Mouse (Mus musculus): ENCODE results near the gene Gpx3. TPM values are rescaled to one million over a fixed set of nuclear protein-coding genes. Genes with fewer than 3 reads are reported as not detected.
A peak's percentile ranks its signal among the peaks of the same experiment; 100 is the strongest.

Gene Gpx3
- polyA plus RNA-seq, 1 experiment from 2014 or later: 6,664 TPM

DNA sequence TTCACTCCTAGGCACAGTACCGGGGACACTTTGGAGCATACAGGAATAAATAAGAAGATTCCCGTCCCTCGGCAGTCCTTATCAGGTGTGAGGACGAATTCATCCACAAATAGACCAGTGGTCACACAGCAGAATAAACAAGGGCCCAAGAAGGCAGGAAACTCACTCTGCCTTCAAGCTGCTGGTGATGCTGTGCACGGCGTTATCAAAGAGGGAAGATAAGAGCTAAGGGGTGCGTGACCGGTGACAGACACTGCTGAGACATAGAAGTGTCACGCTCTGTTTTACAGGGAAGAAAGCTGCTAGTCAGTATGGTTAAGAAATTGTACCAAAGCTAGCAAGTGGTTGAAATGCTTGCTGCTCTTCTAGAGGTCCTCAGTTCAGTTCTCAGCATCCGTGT, 22.3 kb upstream of the Gpx3 start:
- no peaks in the 10 kb centered on the region for H3K9me3 ChIP-seq (ENCODE audit: control insufficient read depth)
- no peak overlapping the region; the same call in 1 of the 2 replicates for H3K27ac ChIP-seq (ENCODE audit: low read depth, low read length)
- H3K36me3 ChIP-seq (ENCODE audit: control insufficient read depth, insufficient read depth): no peaks in the 10 kb centered on the region
- TF ChIP-seq CTCF (IDR thresholded peaks at IDR 0.05; ENCODE audit: low read depth): no peak
- ATAC-seq: peak; percentile 36; the same call in 1 of the 2 replicates
- H3K4me2 ChIP-seq (replicated peaks; ENCODE audit: low read depth): no peak overlapping the region
- H3K4me3 ChIP-seq (ENCODE audit: low read depth, low read length): no peak overlapping the region
- H3K4me1 ChIP-seq (replicated peaks; ENCODE audit: control insufficient read depth, insufficient read depth, low read length): no peaks in the 10 kb centered on the region
- H3K9ac ChIP-seq (ENCODE audit: low read depth, low read length): no peak overlapping the region
- no peaks in the 10 kb centered on the region for H3K27me3 ChIP-seq (replicated peaks; ENCODE audit: control insufficient read depth, insufficient read depth, low read length)
- 44% methylated on average over 10 of the region's 10 CpGs for WGBS

DNA sequence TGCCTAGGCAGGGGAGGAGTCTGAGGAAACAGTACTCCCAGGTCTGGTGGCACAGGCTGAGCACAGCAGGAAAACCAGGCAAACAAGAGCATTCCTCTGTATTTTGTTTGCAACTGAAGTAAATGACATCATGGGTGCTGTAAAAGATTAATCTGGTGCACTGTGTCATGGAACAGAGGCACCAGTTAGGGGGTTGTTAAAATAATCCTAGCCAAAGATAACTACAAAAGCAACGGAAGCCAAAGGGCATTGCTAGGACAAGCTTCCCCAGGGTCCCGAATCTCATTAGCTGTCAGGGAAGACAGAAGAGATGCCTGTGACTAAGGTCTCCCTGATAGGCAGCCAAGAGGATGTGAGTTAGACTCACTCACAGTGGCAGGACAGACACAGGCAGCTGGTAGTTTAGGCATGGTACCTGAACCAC, 21.2 kb upstream of the Gpx3 start:
- no peaks in the 10 kb centered on the region for H3K4me1 ChIP-seq (replicated peaks; ENCODE audit: control insufficient read depth, insufficient read depth, low read length)
- peak overlapping the region; percentile 36; the same call in 1 of the 2 replicates for H3K27ac ChIP-seq (ENCODE audit: low read depth, low read length)
- TF ChIP-seq CTCF (IDR thresholded peaks at IDR 0.05; ENCODE audit: low read depth): no peak
- H3K4me2 ChIP-seq (replicated peaks; ENCODE audit: low read depth): no peak overlapping the region
- no peaks in the 10 kb centered on the region for H3K27me3 ChIP-seq (replicated peaks; ENCODE audit: control insufficient read depth, insufficient read depth, low read length)
- no peak overlapping the region for H3K9ac ChIP-seq (ENCODE audit: low read depth, low read length)
- H3K4me3 ChIP-seq (ENCODE audit: low read depth, low read length): no peak overlapping the region
- no peaks in the 10 kb centered on the region for H3K9me3 ChIP-seq (ENCODE audit: control insufficient read depth)
- 5% methylated on average over 2 of the region's 2 CpGs for WGBS
- no peaks in the 10 kb centered on the region for H3K36me3 ChIP-seq (ENCODE audit: control insufficient read depth, insufficient read depth)
- ATAC-seq: peak; percentile 53; the same call in 1 of the 2 replicates

DNA sequence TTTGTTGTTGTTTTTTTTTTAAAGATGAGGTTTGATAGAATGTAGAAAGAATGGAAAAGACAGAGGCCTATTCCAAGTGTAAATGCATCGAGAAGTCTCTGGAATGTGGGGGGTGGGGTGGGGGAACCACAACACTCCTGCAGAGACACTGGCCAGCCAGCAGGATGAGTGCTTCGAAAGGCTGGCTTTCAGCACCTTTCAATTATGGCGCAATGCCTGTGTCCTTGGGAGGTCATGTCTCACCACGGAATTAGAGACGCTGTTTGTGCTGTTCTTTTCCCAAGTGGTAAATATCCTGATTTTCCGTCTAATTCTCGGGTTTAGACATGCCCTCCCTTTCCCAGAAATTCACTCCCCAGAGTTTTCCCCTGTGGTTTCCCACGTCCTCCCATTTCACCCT, 19.6 kb upstream of the Gpx3 start:
- Histone ChIP-seq H3K4me3 (ENCODE audit: low read depth, low read length) (no peak overlapping the region), H3K9ac (ENCODE audit: low read depth, low read length) (no peak overlapping the region), H3K9me3 (ENCODE audit: control insufficient read depth) (no peaks in the 10 kb centered on the region), H3K4me1 (replicated peaks; ENCODE audit: control insufficient read depth, insufficient read depth, low read length) (no peaks in the 10 kb centered on the region), H3K27ac (ENCODE audit: low read depth, low read length) (no peak overlapping the region), H3K27me3 (replicated peaks; ENCODE audit: control insufficient read depth, insufficient read depth, low read length) (no peaks in the 10 kb centered on the region), H3K36me3 (ENCODE audit: control insufficient read depth, insufficient read depth) (no peaks in the 10 kb centered on the region), H3K4me2 (replicated peaks; ENCODE audit: low read depth) (no peak overlapping the region)
- peak; percentile 51 for TF ChIP-seq CTCF (IDR thresholded peaks at IDR 0.05; ENCODE audit: low read depth)
- 46% methylated on average over 8 of the region's 8 CpGs for WGBS
- ATAC-seq: no peak

DNA sequence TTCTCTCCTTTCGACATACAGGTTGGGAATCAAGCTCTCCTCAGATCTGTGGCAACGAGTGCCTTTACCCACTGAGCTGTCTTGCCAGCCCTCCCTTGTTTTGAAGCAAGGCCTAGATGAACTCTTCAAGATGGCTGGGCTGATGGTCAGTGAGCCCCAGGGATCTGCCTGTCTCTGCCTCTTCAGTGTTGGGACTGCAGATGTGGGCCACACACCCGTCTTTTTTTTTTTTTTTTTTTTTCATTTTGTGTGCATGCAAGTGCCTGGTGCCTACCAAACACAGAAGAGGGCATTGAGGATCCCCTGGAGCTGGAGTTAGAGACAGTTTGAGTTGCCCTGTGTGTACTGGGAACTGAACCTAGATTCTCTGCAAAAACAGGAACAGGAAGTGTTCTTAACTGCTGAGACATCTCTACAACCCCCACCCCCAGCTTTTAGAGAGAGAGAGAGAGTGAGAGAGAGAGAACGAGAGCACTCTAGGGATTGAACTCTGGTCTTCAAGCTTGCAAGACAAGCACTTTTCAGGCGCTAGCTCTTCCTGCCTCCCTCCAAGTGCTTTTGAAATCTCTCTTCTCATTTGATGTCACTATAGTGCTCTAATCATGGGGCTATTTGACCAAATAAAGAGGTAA, 17.9 kb upstream of the Gpx3 start:
- no peaks in the 10 kb centered on the region for H3K27me3 ChIP-seq (replicated peaks; ENCODE audit: control insufficient read depth, insufficient read depth, low read length)
- TF ChIP-seq CTCF (IDR thresholded peaks at IDR 0.05; ENCODE audit: low read depth): no peak
- 61% methylated on average over 5 of the region's 5 CpGs for WGBS
- no peak overlapping the region for H3K4me2 ChIP-seq (replicated peaks; ENCODE audit: low read depth)
- H3K9me3 ChIP-seq (ENCODE audit: control insufficient read depth): no peaks in the 10 kb centered on the region
- H3K4me1 ChIP-seq (replicated peaks; ENCODE audit: control insufficient read depth, insufficient read depth, low read length): no peaks in the 10 kb centered on the region
- no peak overlapping the region for H3K4me3 ChIP-seq (ENCODE audit: low read depth, low read length)
- peak overlapping the region; percentile 61 for H3K27ac ChIP-seq (ENCODE audit: low read depth, low read length)
- no peak overlapping the region for H3K9ac ChIP-seq (ENCODE audit: low read depth, low read length)
- no peaks in the 10 kb centered on the region for H3K36me3 ChIP-seq (ENCODE audit: control insufficient read depth, insufficient read depth)
- no peak for ATAC-seq

DNA sequence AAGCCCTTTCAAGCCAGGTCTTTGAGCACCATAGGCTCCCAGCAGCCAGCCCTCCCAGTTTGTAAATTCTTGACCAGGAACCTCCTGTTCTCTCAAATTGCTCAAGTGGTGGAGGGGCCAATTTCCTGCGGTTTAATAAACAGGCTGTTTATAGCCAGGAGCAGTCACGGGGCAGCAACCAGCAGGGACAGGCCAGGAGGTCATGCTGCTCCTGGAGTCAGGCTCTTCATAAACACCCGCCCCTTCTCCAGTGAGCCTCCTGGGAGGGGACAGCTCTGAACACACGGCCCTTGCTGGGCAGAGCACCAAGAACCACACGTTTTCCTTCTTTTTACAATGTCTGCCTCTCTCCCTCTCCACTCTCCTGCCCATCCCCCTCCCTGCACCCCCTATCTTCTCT, 17.3 kb upstream of the Gpx3 start:
- Histone ChIP-seq H3K9ac (ENCODE audit: low read depth, low read length) (no peak overlapping the region), H3K27ac (ENCODE audit: low read depth, low read length) (peak overlapping the region; percentile 61), H3K36me3 (ENCODE audit: control insufficient read depth, insufficient read depth) (no peaks in the 10 kb centered on the region), H3K4me2 (replicated peaks; ENCODE audit: low read depth) (no peak overlapping the region), H3K27me3 (replicated peaks; ENCODE audit: control insufficient read depth, insufficient read depth, low read length) (no peaks in the 10 kb centered on the region), H3K4me3 (ENCODE audit: low read depth, low read length) (no peak overlapping the region), H3K9me3 (ENCODE audit: control insufficient read depth) (no peaks in the 10 kb centered on the region), H3K4me1 (replicated peaks; ENCODE audit: control insufficient read depth, insufficient read depth, low read length) (no peaks in the 10 kb centered on the region)
- no peak for TF ChIP-seq CTCF (IDR thresholded peaks at IDR 0.05; ENCODE audit: low read depth)
- ATAC-seq: peak; percentile 46
- 19% methylated on average over 5 of the region's 5 CpGs for WGBS

DNA sequence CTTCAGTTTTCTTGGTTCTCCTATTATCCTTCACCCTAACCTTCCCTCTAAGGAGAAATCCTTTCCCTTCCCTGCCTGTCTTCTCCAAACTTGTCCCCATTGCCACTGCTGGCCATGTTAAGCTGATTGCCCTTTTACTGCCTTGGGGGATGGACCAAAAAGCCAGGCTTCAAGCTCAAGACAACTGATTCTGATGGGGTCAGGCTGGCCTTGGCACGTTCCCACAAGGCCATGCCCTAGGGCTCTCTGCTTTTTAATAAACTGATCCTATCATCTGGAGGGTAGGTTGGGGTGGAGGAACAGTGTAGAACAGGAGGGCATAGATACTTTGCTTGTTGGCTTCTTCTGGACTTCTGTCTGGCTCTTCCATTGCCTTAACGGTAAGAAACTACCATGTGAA, 16.8 kb upstream of the Gpx3 start:
- Histone ChIP-seq H3K4me2 (replicated peaks; ENCODE audit: low read depth) (no peak overlapping the region), H3K27me3 (replicated peaks; ENCODE audit: control insufficient read depth, insufficient read depth, low read length) (no peaks in the 10 kb centered on the region), H3K4me1 (replicated peaks; ENCODE audit: control insufficient read depth, insufficient read depth, low read length) (no peaks in the 10 kb centered on the region), H3K36me3 (ENCODE audit: control insufficient read depth, insufficient read depth) (no peaks in the 10 kb centered on the region), H3K4me3 (ENCODE audit: low read depth, low read length) (no peak overlapping the region), H3K27ac (ENCODE audit: low read depth, low read length) (peak overlapping the region; percentile 61), H3K9ac (ENCODE audit: low read depth, low read length) (no peak overlapping the region), H3K9me3 (ENCODE audit: control insufficient read depth) (no peaks in the 10 kb centered on the region)
- ATAC-seq: no peak
- no peak for TF ChIP-seq CTCF (IDR thresholded peaks at IDR 0.05; ENCODE audit: low read depth)
- 85% methylated on average over 2 of the region's 2 CpGs for WGBS
